Mouse (Mus musculus): Measurements from ENCODE around the gene Nicn1. TPM values are rescaled to one million over a fixed set of nuclear protein-coding genes. Genes with fewer than 3 reads are reported as not detected.
"Not testable (repeated sequence)": the region's sequence is repeated elsewhere in the genome, so short reads cannot be mapped to it uniquely, and the experiment has no call there.

The Nicn1 gene
- polyA plus RNA-seq, 1 experiment from 2014 or later: 36.1 TPM

GRCm38 (mm10) chr9:108274476-108275330 is 15.5 kb upstream of the Nicn1 start:
- Histone ChIP-seq H3K4me3 (replicated peaks; ENCODE audit: low read length) (no peak overlapping the region), H3K27ac (ENCODE audit: low read length) (no peak overlapping the region; the same call in 1 of the 2 replicates)
- ATAC-seq (ENCODE audit: insufficient read depth, low FRiP score): peak; percentile 65

GRCm38 (mm10) chr9:108275331-108275659 is 14.9 kb upstream of the Nicn1 start:
- H3K4me1 ChIP-seq (ENCODE audit: control insufficient read depth, insufficient read depth, low read length): peaks cover 14% of the 10 kb centered on the region; the same call in 1 of the 2 replicates
- no peak for ATAC-seq (ENCODE audit: insufficient read depth, low FRiP score)
- H3K27me3 ChIP-seq (ENCODE audit: control insufficient read depth, insufficient read depth, low read length): no peaks in the 10 kb centered on the region
- H3K4me3 ChIP-seq (replicated peaks; ENCODE audit: low read length): no peak overlapping the region
- no peak overlapping the region for H3K4me2 ChIP-seq (ENCODE audit: low read depth, low read length)
- no peak overlapping the region for H3K9ac ChIP-seq (ENCODE audit: low read length)
- H3K36me3 ChIP-seq (ENCODE audit: control insufficient read depth, insufficient read depth, low read length): no peaks in the 10 kb centered on the region
- no peaks in the 10 kb centered on the region for H3K9me3 ChIP-seq (replicated peaks; ENCODE audit: control insufficient read depth, low read length)
- WGBS: 45% methylated on average over 6 of the region's 6 CpGs
- no peak overlapping the region; the same call in 1 of the 2 replicates for H3K27ac ChIP-seq (ENCODE audit: low read length)

More at GRCm38 (mm10) chr9:108274476-108275330, 15.5 kb upstream of the Nicn1 start:
- Histone ChIP-seq H3K4me1 (ENCODE audit: control insufficient read depth, insufficient read depth, low read length) (peaks cover 11% of the 10 kb centered on the region; the same call in 1 of the 2 replicates), H3K36me3 (ENCODE audit: control insufficient read depth, insufficient read depth, low read length) (no peaks in the 10 kb centered on the region), H3K27me3 (ENCODE audit: control insufficient read depth, insufficient read depth, low read length) (no peaks in the 10 kb centered on the region), H3K4me2 (ENCODE audit: low read depth, low read length) (no peak overlapping the region), H3K9ac (ENCODE audit: low read length) (no peak overlapping the region), H3K9me3 (replicated peaks; ENCODE audit: control insufficient read depth, low read length) (no peaks in the 10 kb centered on the region)
- 68% methylated on average over 5 of the region's 5 CpGs for WGBS

GRCm38 (mm10) chr9:108278697-108279450 is 11.4 kb upstream of the Nicn1 start:
- no peaks in the 10 kb centered on the region for H3K9me3 ChIP-seq (replicated peaks; ENCODE audit: control insufficient read depth, low read length)
- H3K36me3 ChIP-seq (ENCODE audit: control insufficient read depth, insufficient read depth, low read length): no peaks in the 10 kb centered on the region
- H3K9ac ChIP-seq (ENCODE audit: low read length): no peak overlapping the region
- H3K27ac ChIP-seq (ENCODE audit: low read length): no peak overlapping the region
- H3K4me1 ChIP-seq (ENCODE audit: control insufficient read depth, insufficient read depth, low read length): 0 out of 2 replicates have a peak, but pooled peaks cover 5% of the 10 kb centered on the region
- no peak overlapping the region for H3K4me2 ChIP-seq (ENCODE audit: low read depth, low read length)
- no peaks in the 10 kb centered on the region for H3K27me3 ChIP-seq (ENCODE audit: control insufficient read depth, insufficient read depth, low read length)
- 67% methylated on average over 10 of the region's 10 CpGs for WGBS
- no peak for ATAC-seq (ENCODE audit: insufficient read depth, low FRiP score)
- H3K4me3 ChIP-seq (replicated peaks; ENCODE audit: low read length): no peak overlapping the region

- Histone ChIP-seq H3K4me3 (replicated peaks; ENCODE audit: low read length) (no peak overlapping the region), H3K27ac (ENCODE audit: low read length) (peak overlapping the region; percentile 74), H3K4me1 (ENCODE audit: control insufficient read depth, insufficient read depth, low read length) (0 out of 2 replicates have a peak, but pooled peaks cover 5% of the 10 kb centered on the region), H3K27me3 (ENCODE audit: control insufficient read depth, insufficient read depth, low read length) (no peaks in the 10 kb centered on the region), H3K4me2 (ENCODE audit: low read depth, low read length) (no peak overlapping the region), H3K9me3 (replicated peaks; ENCODE audit: control insufficient read depth, low read length) (no peaks in the 10 kb centered on the region), H3K36me3 (ENCODE audit: control insufficient read depth, insufficient read depth, low read length) (no peaks in the 10 kb centered on the region), H3K9ac (ENCODE audit: low read length) (no peak overlapping the region)
- peak; percentile 70 for ATAC-seq (ENCODE audit: insufficient read depth, low FRiP score)
- WGBS: 30% methylated on average over 8 of the region's 8 CpGs
These were observed 10.0 kb upstream of the Nicn1 start for GRCm38 (mm10) chr9:108280071-108280828.

GRCm38 (mm10) chr9:108284410-108284809 is 5.8 kb upstream of the Nicn1 start:
- H3K9me3 ChIP-seq (replicated peaks; ENCODE audit: control insufficient read depth, low read length): no peaks in the 10 kb centered on the region
- H3K27me3 ChIP-seq (ENCODE audit: control insufficient read depth, insufficient read depth, low read length): no peaks in the 10 kb centered on the region
- H3K4me2 ChIP-seq (ENCODE audit: low read depth, low read length): no peak overlapping the region
- 0 out of 2 replicates have a peak, but pooled peaks cover 5% of the 10 kb centered on the region for H3K4me1 ChIP-seq (ENCODE audit: control insufficient read depth, insufficient read depth, low read length)
- no peak overlapping the region for H3K27ac ChIP-seq (ENCODE audit: low read length)
- H3K9ac ChIP-seq (ENCODE audit: low read length): no peak overlapping the region
- ATAC-seq (ENCODE audit: insufficient read depth, low FRiP score): peak; percentile 74
- no peaks in the 10 kb centered on the region for H3K36me3 ChIP-seq (ENCODE audit: control insufficient read depth, insufficient read depth, low read length)
- no peak overlapping the region for H3K4me3 ChIP-seq (replicated peaks; ENCODE audit: low read length)
- 9% methylated on average over 6 of the region's 6 CpGs for WGBS

GRCm38 (mm10) chr9:108287526-108288238 is 2.5 kb upstream of the Nicn1 start:
- not testable (repeated sequence) for H3K4me1 ChIP-seq (ENCODE audit: control insufficient read depth, insufficient read depth, low read length); H3K4me3 ChIP-seq (replicated peaks; ENCODE audit: low read length); ATAC-seq (ENCODE audit: insufficient read depth, low FRiP score); H3K4me2 ChIP-seq (ENCODE audit: low read depth, low read length); H3K27me3 ChIP-seq (ENCODE audit: control insufficient read depth, insufficient read depth, low read length); H3K27ac ChIP-seq (ENCODE audit: low read length); H3K9me3 ChIP-seq (replicated peaks; ENCODE audit: control insufficient read depth, low read length); H3K36me3 ChIP-seq (ENCODE audit: control insufficient read depth, insufficient read depth, low read length); H3K9ac ChIP-seq (ENCODE audit: low read length)
- WGBS: 82% methylated on average over 6 of the region's 6 CpGs

GRCm38 (mm10) chr9:108289347-108289746 is 882 bp upstream of the Nicn1 start:
- no peak overlapping the region for H3K4me2 ChIP-seq (ENCODE audit: low read depth, low read length)
- H3K36me3 ChIP-seq (ENCODE audit: control insufficient read depth, insufficient read depth, low read length): no peaks in the 10 kb centered on the region
- no peaks in the 10 kb centered on the region for H3K9me3 ChIP-seq (replicated peaks; ENCODE audit: control insufficient read depth, low read length)
- no peaks in the 10 kb centered on the region for H3K27me3 ChIP-seq (ENCODE audit: control insufficient read depth, insufficient read depth, low read length)
- H3K9ac ChIP-seq (ENCODE audit: low read length): no peak overlapping the region
- 63% methylated on average over 2 of the region's 2 CpGs for WGBS
- ATAC-seq (ENCODE audit: insufficient read depth, low FRiP score): no peak
- H3K4me1 ChIP-seq (ENCODE audit: control insufficient read depth, insufficient read depth, low read length): peaks cover 2% of the 10 kb centered on the region; the same call in 1 of the 2 replicates
- no peak overlapping the region for H3K27ac ChIP-seq (ENCODE audit: low read length)
- no peak overlapping the region for H3K4me3 ChIP-seq (replicated peaks; ENCODE audit: low read length)

- H3K9me3 ChIP-seq (replicated peaks; ENCODE audit: control insufficient read depth, low read length): no peaks in the 10 kb centered on the region
- 33% methylated on average over 6 of the region's 6 CpGs for WGBS
- no peak overlapping the region for H3K27ac ChIP-seq (ENCODE audit: low read length)
- ATAC-seq (ENCODE audit: insufficient read depth, low FRiP score): no peak
- no peaks in the 10 kb centered on the region for H3K27me3 ChIP-seq (ENCODE audit: control insufficient read depth, insufficient read depth, low read length)
- peak overlapping the region; percentile 69 for H3K4me2 ChIP-seq (ENCODE audit: low read depth, low read length)
- H3K9ac ChIP-seq (ENCODE audit: low read length): peak overlapping the region; percentile 72
- no peaks in the 10 kb centered on the region for H3K36me3 ChIP-seq (ENCODE audit: control insufficient read depth, insufficient read depth, low read length)
- peak overlapping the region; percentile 60 for H3K4me3 ChIP-seq (replicated peaks; ENCODE audit: low read length)
- peaks cover 2% of the 10 kb centered on the region; the same call in 1 of the 2 replicates for H3K4me1 ChIP-seq (ENCODE audit: control insufficient read depth, insufficient read depth, low read length)
These were observed 544 bp downstream of the Nicn1 start for GRCm38 (mm10) chr9:108290773-108291172.

Data from stomach, embryonic 16.5 days (tissue).